Mouse (Mus musculus) large intestine, adult 2 months (tissue): Measurements from ENCODE around the gene Rabep2. TPM values are rescaled to one million over a fixed set of nuclear protein-coding genes. Genes with fewer than 3 reads are reported as not detected.
"Not testable (repeated sequence)": the region's sequence is repeated elsewhere in the genome, so short reads cannot be mapped to it uniquely, and the experiment has no call there.

ENCODE experiments used
- DNase-seq: peaks from one replicate; pipeline ENCODE4 v3.0.0-alpha.2; 2012; ENCODE audit warnings: low read depth, low spot score
- WGBS: fragments of 180-500 bp; shearing (Covaris S2); methylation state at CpG from one replicate; pipeline ENCODE4 v1.1.7; 2018; 5-methylcytosine and 5-hydroxymethylcytosine counted together
- polyA plus RNA-seq: library from polyadenylated mRNA; depleted of rRNA; stranded (reverse); fragments of >200 nt; gene quantifications from 2 replicates; pipeline ENCODE4 v1.2.3, GENCODE M21; 2012; rRNA removed

Gene Rabep2
- polyA plus RNA-seq, 1 experiment, result 16.5 TPM

DNA sequence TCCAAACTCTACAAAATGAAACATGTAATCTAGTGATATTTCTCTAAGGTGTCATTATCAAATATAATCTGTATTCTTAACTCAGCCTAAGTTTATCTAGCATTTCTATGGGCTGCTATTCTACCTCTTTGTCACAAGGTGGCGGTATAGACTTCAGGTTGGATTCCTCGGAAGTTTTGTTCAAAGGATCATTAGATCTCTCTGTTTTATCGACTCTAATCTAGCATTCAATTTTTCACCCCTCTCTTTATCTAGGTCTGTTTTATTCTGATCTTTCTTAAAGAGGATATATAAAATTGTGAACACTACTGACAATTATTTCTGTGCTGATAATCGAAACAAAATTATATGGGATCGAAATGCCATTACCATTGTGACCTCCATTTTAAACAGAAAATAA is 53.1 kb downstream of the Rabep2 start:
- WGBS, result 20% methylated on average over 5 of the region's 5 CpGs
- DNase-seq, result no peak

DNA sequence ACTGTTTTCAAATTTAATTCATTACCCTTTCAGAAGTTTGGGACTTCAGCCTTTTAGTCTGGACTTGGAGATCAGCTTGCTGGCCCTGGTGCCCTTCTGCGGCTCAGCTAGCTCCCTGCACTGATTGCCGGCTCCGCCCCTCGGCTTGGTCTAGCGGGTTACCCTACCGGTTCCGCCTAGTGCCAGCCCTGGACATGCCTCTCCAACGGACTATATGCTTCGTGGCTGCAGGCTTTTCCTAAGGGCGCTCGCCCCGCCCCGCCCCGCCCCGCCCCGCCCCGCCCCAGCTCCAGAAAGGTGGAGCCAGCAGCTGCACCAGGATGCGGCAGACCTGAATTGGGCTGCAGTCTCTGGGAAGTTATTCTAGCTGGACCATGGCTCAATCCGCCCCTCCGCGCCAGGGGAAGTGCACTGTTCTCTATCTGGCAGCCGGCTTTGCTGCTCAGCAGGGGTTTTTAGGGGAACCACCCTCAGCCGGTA is 53.9 kb downstream of the Rabep2 start:
- DNase-seq, result peak; percentile 82
- WGBS, result under 1% methylated on average over 23 of the region's 23 CpGs

DNA sequence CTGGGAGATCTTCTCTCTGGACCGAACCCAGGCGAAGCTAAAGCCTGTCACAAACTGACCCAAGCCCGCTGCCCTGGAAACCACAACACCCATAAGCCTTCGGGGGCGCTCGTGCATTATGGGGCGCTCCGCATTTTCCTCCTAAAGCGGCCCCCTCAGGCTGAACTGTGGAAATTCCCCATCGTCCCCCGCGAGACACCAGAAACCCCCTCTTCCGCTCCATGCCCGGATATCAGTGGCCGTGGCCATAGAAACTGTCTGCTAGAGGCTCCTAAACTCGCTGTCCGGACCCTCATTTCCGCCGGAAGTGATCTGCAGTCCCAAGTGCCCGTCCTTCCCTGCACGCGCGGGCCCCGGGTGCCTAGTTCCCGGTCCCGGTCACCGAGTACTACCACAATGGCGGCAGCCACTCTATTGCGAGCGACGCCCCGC is 58.5 kb downstream of the Rabep2 start, which contains the start of gene Tufm:
Tufm (plus strand) TSS at position 310 of the 432 bp plus-strand sequence.
- DNase-seq, result peak; percentile 89
- under 1% methylated on average over 32 of the region's 32 CpGs for WGBS

DNA sequence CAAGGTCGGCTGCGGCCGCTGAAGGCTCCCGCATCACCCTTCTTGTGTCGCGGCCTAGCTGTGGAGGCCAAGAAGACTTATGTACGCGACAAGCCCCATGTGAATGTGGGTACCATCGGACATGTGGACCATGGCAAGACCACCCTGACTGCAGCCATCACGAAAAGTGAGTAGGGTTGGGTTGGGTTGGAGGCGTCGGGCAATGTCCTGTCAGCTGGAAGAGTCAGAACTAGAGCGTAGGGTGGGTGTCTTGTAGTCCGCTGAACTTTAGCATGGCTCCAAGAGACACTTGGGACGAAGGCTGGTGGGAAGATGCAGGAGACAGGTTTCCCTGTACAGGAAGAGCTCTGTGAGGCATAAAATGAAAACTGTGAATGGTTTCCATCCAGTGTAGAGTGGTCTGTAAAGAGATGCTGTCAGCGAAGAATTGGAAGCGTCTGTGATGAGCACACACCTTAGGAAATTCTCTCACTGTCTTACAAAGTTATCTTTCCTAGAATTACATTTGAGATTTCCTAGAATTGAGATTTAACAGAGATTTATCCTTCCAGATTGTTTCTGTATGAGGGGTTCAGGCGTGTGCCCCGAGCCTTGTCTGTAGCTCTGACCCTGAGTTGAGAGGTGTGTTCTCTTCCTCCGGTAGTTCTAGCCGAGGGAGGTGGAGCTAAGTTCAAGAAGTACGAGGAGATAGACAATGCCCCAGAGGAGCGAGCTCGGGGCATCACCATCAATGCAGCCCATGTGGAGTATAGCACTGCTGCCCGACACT is 59.2 kb downstream of the Rabep2 start:
- DNase-seq, result not testable (repeated sequence)
- WGBS, result 7% methylated on average over 25 of the region's 25 CpGs

DNA sequence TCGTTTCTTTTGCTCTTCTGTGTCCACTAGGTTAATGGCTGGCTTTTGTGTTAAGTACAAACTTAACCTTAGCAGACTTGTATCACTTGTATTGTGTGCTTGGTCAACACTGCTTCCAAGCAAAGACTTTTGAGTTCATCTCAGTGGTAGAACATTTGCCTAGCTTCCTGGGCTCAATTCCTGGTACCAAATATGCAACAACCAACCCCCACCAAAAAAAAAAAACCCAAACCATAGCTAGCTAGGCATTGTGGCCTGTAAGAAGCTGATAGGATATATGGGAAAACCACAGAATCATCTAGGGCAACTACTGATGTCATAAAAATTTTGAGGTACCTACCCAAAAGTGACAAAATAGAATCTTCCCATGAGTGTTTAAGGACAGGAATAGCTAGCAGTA is 62.4 kb downstream of the Rabep2 start:
- WGBS, result 43% methylated on average over 1 of the region's 1 CpGs
- DNase-seq, result no peak

DNA sequence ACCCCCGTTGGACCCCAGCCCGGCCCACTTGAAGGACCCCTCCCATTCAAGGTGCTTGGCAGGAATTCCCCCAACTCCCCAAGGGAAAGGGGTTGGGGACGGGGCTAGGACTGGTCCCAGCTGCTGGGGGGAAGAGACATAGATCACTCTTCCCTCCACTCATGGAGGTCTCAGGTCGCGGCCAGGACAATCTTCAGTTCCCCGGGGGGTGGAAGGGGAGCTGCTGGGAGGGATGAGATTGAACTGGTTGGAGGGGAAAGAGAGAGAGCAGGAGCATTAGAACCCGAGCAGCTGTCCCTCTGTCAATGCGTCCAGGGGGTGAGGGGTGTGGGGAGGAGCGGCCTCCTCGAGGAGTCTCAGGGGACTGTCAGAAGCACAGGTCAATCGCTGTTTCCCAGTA is 63.4 kb downstream of the Rabep2 start:
- no peak for DNase-seq
- 65% methylated on average over 11 of the region's 11 CpGs for WGBS

DNA sequence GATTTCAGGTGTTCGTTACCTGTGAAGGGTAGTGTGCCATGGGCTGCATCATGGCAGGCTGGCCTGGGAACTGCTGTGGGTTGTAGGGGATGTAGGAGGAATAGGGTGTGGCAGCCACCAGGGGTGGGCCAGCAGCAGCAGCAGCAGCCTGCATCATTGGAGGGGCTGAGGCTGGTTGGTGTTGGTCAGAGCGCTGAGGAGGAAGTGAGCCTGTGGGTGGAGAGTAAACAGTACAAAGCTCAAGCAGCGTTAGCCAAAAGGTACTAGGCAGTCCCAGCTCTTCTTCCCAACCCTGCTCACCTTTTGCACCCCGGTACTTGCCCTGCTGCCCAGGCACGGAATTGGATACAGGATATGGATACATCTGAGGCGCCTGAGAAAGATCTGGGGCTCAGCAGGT is 65.6 kb downstream of the Rabep2 start:
- 62% methylated on average over 6 of the region's 6 CpGs for WGBS
- DNase-seq, result no peak

DNA sequence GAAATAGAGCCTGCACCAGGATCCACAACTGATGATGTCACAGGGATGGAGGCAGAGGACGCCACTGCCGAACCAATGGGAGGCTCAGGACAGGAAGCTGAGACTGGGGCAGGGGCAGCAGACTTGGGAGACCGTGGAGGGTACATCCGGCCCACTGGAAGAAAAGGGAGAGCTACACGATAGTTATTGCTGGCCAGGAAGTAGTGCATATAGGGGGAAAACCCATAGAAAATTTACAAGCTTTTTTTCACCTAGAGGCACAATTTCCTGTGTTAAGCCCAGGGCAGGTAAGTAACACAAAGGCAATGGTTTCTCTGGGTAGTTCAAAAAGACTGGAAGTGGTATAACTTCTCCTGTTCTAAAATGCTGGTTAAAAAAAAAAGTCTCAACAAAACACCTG is 67.9 kb downstream of the Rabep2 start:
- DNase-seq, result no peak
- WGBS, result 79% methylated on average over 5 of the region's 5 CpGs

DNA sequence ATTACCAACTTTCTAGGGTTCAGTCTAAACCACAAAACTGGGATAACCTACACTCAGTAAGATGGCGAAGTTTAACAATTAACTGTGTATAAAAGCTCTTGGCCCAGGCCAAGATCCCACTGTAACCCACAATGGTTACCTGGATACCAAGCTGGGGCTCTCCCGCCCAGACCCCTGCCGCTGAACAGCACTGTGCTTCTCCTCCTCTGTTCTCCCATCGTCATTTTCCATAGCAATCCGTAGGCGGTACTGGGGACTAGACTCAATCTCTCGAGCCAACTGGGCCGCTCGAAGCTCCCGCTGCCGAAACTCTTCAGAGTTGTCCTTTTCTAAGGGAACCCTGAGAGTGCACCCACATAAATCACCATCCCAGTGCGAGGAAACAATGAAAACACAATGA is 69.4 kb downstream of the Rabep2 start:
- 91% methylated on average over 12 of the region's 12 CpGs for WGBS
- no peak for DNase-seq

Other genes with a start within 250 kb of the Rabep2 start
- 126 and 136 TPM in 2 replicates for gene Xpo6, start 228.3 kb upstream of the Rabep2 start, polyA plus RNA-seq
- 12.2 and 12.5 TPM in 2 replicates for gene Sbk1, start 156.1 kb upstream of the Rabep2 start, polyA plus RNA-seq
- 19.2 and 19.4 TPM in 2 replicates for gene Lat, start 59.2 kb upstream of the Rabep2 start, polyA plus RNA-seq
- 117 and 149 TPM in 2 replicates for gene Spns1, start 51.3 kb upstream of the Rabep2 start, polyA plus RNA-seq
- 7.5 and 8.4 TPM in 2 replicates for gene Nfatc2ip, start 32.0 kb upstream of the Rabep2 start, polyA plus RNA-seq
- gene Cd19, start 13.9 kb upstream of the Rabep2 start, polyA plus RNA-seq, result 14.5 and 18.3 TPM in 2 replicates
- 0.30 and 3.6 TPM in 2 replicates for gene Atp2a1, start 34.3 kb downstream of the Rabep2 start, polyA plus RNA-seq
- 43.2 and 51.9 TPM in 2 replicates for gene Sh2b1, start 46.7 kb downstream of the Rabep2 start, polyA plus RNA-seq
- 163 and 178 TPM in 2 replicates for gene Tufm, start 58.6 kb downstream of the Rabep2 start, polyA plus RNA-seq
- gene Atxn2l, start 74.7 kb downstream of the Rabep2 start, polyA plus RNA-seq, result 63.3 and 106 TPM in 2 replicates
- gene Eif3c, start 137.7 kb downstream of the Rabep2 start, polyA plus RNA-seq, result 89.5 and 103 TPM in 2 replicates
- gene Apobr, start 156.2 kb downstream of the Rabep2 start, polyA plus RNA-seq, result 1.6 and 3.5 TPM in 2 replicates
- gene Cln3, start 157.1 kb downstream of the Rabep2 start, polyA plus RNA-seq, result 35.0 and 37.1 TPM in 2 replicates
- 0.16 and 0.37 TPM in 2 replicates for gene Il27, start 166.2 kb downstream of the Rabep2 start, polyA plus RNA-seq
- 37.6 and 54.5 TPM in 2 replicates for gene Nupr1, start 202.1 kb downstream of the Rabep2 start, polyA plus RNA-seq
- gene Sgf29, start 220.6 kb downstream of the Rabep2 start, polyA plus RNA-seq, result 27.6 and 30.2 TPM in 2 replicates
- 8.5 and 9.5 TPM in 2 replicates for gene Sult1a1, start 247.7 kb downstream of the Rabep2 start, polyA plus RNA-seq